Mouse (Mus musculus) left cerebral cortex, postnatal 25 days (tissue): ENCODE data around the gene Megf11. TPM values are rescaled to one million over a fixed set of nuclear protein-coding genes. Genes with fewer than 3 reads are reported as not detected.
"Not testable (repeated sequence)": the region's sequence is repeated elsewhere in the genome, so short reads cannot be mapped to it uniquely, and the experiment has no call there.

Experiments
- DNase-seq, 2 experiments: peaks; one replicate each; pipeline ENCODE4 v3.0.0; 2022; ENCODE audit warnings: low spot score in 2 of 2, mixed read lengths in 1 of 2
- intact Hi-C: fragments of 180-260 bp; cut with DNase I; formaldehyde crosslinking; loops from one replicate; pipeline ENCODE4 v1.15.1; 2025
- total RNA-seq, 2 experiments: library from RNA; stranded (reverse); gene quantifications; 2 replicates each; pipeline ENCODE4 v1.2.3; 2021

The Megf11 gene
- total RNA-seq, 2 experiments from 2014 or later, result 12.9 to 15.2 TPM

GRCm38 (mm10) chr9:64656613-64657012 lies 271.2 kb downstream of the Megf11 start:
- DNase-seq, result no peak
- intact Hi-C loops, result no loop called here

DNA sequence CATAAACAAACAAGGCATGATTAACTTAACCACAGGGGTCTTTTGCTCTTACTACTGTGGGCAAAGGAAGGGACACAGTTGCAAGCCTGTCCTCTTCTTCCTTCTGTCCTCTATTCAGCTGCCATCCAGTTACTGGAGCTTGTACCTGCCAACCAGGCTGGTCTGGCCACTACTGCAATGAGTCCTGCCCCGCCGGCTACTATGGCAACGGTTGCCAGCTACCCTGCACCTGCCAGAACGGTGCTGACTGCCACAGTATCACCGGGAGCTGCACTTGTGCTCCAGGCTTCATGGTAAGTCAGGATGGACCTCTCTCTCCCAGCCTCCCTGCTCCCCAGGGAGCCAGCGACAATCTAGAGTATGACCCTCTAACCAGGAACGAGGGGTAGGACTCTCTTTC lies 274.8 kb downstream of the Megf11 start:
- no peak for DNase-seq
- intact Hi-C loops, result no loop called here

DNA sequence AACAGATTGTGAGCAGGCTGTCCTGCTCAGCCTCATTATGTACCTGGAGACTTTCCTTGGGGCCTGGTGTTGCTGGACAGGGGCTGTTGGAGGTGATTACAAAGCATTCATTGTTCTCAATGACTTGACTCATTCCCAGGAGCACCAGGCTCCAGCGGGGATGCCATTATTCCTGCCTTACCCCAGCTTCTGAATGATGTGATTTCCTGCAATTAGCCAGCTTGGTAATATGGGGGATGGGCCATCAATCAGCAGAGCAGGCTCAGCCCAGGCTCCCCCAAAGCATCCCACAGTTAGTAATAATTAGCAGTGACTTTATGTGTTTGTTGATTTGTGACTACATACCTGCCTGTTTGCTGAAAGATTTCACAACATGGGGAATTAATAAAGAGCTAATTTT lies 279.2 kb downstream of the Megf11 start:
- intact Hi-C loops, result no loop called here
- no peak for DNase-seq

GRCm38 (mm10) chr9:64666549-64666948 lies 281.1 kb downstream of the Megf11 start:
- no peak for DNase-seq
- intact Hi-C loops, result no loop called here

DNA sequence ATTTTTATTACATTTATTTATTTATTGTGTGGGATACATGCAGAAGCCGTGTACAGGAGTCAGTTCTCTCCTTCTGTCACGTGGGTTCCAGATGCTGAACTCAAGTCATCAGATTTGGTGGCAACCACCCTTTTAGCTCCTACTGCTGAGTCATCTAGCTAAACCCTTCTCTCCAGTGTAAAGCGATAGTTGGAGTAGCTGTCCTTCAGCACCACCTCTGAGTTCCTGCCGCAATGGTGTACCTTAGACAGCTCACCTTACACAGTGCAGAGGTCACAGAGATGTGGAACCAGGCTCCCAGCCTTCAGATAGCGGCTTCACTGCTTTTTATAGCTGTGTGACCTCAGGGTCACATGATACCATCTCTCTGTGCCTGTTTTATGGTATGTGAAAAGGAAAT lies 282.1 kb downstream of the Megf11 start:
- intact Hi-C loops, result no loop called here
- no peak for DNase-seq

DNA sequence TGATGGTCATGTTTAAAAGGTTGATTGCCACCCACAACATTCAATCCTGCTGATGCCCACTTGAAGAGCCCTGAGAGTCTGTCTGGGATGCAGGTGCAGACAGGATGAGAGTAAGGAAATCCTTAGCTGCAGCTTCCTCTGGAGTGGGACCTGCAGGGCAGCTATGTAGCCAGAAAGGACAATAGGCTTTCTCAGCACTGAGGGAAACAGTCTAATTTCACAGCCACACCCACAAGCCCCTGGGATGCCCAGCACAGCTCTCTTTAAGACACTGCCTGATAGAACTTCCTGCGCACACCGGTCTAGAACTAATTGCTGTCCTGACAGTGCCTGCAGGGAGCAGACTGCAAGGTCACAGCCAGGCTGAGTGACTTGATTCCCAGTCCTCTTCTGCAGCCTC lies 282.6 kb downstream of the Megf11 start:
- intact Hi-C loops, result no loop called here

GRCm38 (mm10) chr9:64671341-64672319 lies 286.2 kb downstream of the Megf11 start:
- intact Hi-C loops, DNase-seq: not testable (repeated sequence)

More for the DNA sequence above, 282.6 kb downstream of the Megf11 start:
- no peak for DNase-seq

DNA sequence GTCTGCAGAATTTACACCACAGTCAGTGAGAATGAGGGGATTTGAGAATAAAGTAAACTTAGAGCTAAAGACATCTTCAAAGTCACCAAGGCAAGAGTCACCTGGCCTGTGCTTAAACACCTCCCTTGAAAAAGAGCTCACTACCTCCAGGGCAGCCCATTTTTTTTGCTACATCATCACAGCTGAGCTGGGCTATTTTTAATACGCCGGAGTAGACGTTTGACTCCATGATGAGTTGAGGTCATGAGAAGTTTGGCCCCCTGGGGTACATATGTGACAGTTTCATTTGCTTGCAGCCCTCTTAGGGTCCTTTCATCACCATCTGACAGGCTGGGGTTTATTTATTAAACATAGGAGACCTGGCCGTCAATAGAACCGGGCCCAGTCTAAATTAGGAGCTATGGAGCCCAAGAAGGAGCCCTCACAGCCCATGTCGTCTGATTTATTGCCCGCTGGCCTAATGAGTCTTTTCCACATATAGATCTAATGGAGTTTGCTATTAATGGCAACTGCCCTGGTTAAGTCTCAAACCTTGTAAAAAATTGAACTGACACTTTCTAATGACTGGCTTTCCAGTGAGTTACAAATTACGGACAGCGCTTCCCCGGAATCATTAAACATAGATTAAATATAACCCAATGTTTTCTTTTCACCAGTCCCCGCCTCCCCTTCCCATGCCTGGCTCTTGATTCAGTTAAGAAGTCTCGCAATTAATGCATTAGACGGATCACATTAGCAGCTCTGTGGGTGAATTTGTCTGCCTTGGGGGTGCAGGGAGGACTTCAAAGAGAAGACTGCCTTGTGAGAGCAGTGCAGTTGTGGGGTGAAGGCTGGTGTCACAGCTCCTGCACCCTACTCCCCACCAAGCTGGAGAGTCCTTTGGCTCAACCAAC lies 301.9 kb downstream of the Megf11 start:
- intact Hi-C loops, result no loop called here
- DNase-seq, result no peak

GRCm38 (mm10) chr9:64688015-64688394 lies 302.6 kb downstream of the Megf11 start:
- no peak for DNase-seq
- intact Hi-C loops, result no loop called here

DNA sequence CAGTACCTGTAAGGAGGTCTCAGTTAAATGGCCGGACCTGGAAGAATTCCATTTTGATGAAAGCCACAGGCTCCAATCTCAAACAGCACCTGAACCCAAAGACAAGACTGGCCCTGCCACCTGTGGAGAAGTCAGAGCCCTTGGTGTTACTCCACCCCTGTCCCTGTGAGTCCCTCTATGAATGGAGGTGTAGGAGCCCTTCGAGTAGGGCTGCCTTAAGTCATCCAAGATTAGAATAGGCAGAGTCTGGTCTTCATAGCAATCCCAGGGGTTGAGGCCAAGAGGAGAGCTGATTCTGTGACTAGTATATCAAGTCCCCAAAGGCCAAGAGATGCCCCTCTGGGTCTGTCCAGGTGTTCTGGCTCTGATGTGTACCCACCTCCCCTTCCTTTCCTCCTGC lies 305.3 kb downstream of the Megf11 start:
- no peak for DNase-seq
- intact Hi-C loops, result loop anchor here (2.0 kb wide), 1 partner anchor 344 kb away; no protein-coding TSS in a partner anchor

- peak; percentile 24 to 49 for DNase-seq
- intact Hi-C loops, result loop anchor here (2.0 kb wide), 1 partner anchor 344 kb away; no protein-coding TSS in a partner anchor
Measured at GRCm38 (mm10) chr9:64691176-64691575, 305.8 kb downstream of the Megf11 start.

DNA sequence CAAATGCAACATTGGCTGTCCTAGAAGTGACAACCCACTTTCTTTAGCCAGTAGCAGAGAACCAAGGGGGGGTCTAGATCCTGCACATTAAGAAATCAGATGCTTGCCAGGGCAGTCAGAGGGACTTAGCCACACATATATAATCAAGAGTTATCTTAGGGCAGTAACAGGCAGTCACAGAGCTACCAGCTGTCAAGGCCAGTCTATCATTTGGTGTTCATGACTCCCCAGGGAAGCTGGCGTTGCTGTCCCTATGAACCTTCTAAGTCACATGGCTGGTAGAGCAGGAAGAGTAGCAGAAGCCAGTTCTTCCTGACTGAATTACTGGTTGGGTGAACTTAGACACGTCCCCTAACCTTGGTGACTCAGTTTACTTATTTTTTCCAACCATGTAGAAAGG lies 307.7 kb downstream of the Megf11 start:
- no peak for DNase-seq
- intact Hi-C loops, result no loop called here

DNA sequence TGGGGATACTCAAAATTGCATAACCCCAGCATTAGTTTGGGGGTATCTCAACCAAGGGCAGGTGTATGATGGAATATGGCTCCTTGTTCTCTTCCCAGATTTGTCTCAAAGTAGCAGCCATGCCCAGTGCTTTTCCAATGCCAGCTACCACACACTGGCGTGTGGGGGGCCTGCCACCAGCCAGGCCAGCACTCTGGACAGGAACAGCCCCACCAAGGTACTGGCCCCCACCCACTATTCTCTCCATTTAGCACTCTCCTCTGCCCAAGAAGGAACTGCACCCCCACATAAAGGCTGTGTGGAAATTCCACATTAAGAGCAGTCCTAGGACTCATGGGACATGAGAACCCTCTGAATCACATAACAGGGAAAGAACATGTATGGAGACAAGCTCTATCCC lies 309.8 kb downstream of the Megf11 start:
- intact Hi-C loops, result no loop called here

GRCm38 (mm10) chr9:64696404-64696803 lies 311.0 kb downstream of the Megf11 start:
- no peak for DNase-seq
- intact Hi-C loops, result no loop called here

More for the DNA sequence above, 309.8 kb downstream of the Megf11 start:
- no peak for DNase-seq

DNA sequence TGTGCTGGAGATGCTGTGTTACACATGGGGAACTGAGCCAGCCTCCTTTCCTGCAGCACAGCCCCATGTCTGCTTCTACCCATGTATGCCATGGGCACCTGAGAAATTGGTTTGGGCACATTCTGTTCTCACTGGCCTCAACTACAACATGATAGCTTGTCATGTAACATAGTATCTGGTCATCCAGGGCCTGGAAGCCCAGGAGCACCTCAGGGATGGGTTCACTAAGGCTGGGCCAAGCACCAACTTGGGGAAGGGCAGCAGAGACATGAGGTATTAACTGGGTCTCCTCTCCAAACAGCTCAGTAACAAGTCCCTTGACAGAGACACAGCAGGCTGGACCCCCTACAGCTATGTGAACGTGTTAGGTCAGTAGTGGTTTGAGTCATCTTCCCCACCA lies 311.6 kb downstream of the Megf11 start:
- intact Hi-C loops, result no loop called here
- DNase-seq, result no peak

DNA sequence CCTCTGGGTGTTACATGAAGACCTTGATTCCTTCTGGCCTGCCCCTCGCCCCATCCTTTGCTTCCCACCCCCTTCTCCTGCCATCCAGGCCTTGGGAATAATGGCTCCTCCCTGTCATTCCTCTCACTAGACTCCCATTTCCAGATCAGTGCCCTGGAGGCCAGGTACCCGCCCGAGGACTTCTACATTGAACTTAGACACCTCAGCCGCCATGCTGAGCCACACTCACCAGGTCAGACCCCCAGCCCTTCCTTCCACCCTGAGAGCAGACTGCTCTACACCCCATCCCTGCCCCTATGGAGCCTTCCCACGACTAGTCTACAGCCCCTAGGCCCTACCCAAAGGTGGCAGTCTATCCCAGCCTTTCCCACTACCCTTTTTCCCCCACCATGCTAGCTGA lies 312.3 kb downstream of the Megf11 start:
- intact Hi-C loops, result no loop called here
- no peak for DNase-seq

DNA sequence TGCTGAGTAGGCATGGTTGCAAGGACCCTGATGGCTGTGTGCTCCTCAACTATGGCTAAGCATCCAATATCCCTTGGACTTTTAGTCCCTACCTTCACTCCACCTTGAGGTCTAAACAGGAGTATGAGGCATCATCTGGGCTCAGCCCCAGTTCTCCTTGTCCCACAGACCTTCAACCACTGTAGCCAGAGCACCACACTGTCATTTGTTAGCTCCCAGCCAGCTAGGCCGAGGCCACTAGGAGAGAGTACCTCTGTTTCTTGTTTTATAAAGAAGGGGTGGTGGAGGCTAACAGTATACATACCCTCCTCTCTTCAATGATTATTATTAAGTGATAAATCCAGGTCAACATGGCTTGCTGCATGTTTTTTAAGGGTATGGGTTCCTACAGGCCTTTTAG lies 313.2 kb downstream of the Megf11 start:
- intact Hi-C loops, result no loop called here
- DNase-seq, result no peak

- DNase-seq, result no peak
- intact Hi-C loops, result no loop called here
Measured at GRCm38 (mm10) chr9:64700451-64701311, 315.3 kb downstream of the Megf11 start.

GRCm38 (mm10) chr9:64701651-64702050 lies 316.2 kb downstream of the Megf11 start:
- peak; percentile 27 to 72 for DNase-seq
- intact Hi-C loops, result no loop called here
